Mouse (Mus musculus): Measurements from ENCODE around the gene Gpc2. TPM values are rescaled to one million over a fixed set of nuclear protein-coding genes. Genes with fewer than 3 reads are reported as not detected.

The Gpc2 gene
- polyA plus RNA-seq, 1 experiment, result not detected

- TF ChIP-seq CTCF (IDR thresholded peaks at IDR 0.05; ENCODE audit: insufficient read depth, low read depth, low read length), result no peak
- TF ChIP-seq POLR2A (IDR thresholded peaks at IDR 0.05; ENCODE audit: insufficient read depth, low read depth, low read length), result no peak
- 91% methylated on average over 3 of the region's 3 CpGs for WGBS
- Histone ChIP-seq H3K4me1 (ENCODE audit: control insufficient read depth, insufficient read depth, low read length) (no peaks in the 10 kb centered on the region), H3K4me3 (ENCODE audit: insufficient read depth, low read depth, low read length) (no peak overlapping the region), H3K27ac (ENCODE audit: insufficient read depth, low read depth, low read length) (no peak overlapping the region)
Observed at GRCm38 (mm10) chr5:138229511-138229910, 50.3 kb downstream of the Gpc2 start.

- H3K4me1 ChIP-seq (ENCODE audit: control insufficient read depth, insufficient read depth, low read length), result no peaks in the 10 kb centered on the region
- no peak overlapping the region for H3K4me3 ChIP-seq (ENCODE audit: insufficient read depth, low read depth, low read length)
- H3K27ac ChIP-seq (ENCODE audit: insufficient read depth, low read depth, low read length), result no peak overlapping the region
- WGBS, result 54% methylated on average over 3 of the region's 3 CpGs
- TF ChIP-seq CTCF (IDR thresholded peaks at IDR 0.05; ENCODE audit: insufficient read depth, low read depth, low read length), result no peak
- no peak for TF ChIP-seq POLR2A (IDR thresholded peaks at IDR 0.05; ENCODE audit: insufficient read depth, low read depth, low read length)
Observed at GRCm38 (mm10) chr5:138228026-138228425, 51.8 kb downstream of the Gpc2 start.

GRCm38 (mm10) chr5:138227367-138227766 lies 52.4 kb downstream of the Gpc2 start:
- Histone ChIP-seq H3K4me3 (ENCODE audit: insufficient read depth, low read depth, low read length) (no peak overlapping the region), H3K4me1 (ENCODE audit: control insufficient read depth, insufficient read depth, low read length) (no peaks in the 10 kb centered on the region), H3K27ac (ENCODE audit: insufficient read depth, low read depth, low read length) (no peak overlapping the region)
- WGBS, result 73% methylated on average over 2 of the region's 2 CpGs
- TF ChIP-seq CTCF (IDR thresholded peaks at IDR 0.05; ENCODE audit: insufficient read depth, low read depth, low read length) (no peak), POLR2A (IDR thresholded peaks at IDR 0.05; ENCODE audit: insufficient read depth, low read depth, low read length) (no peak)

GRCm38 (mm10) chr5:138226491-138226890 lies 53.3 kb downstream of the Gpc2 start:
- no peak overlapping the region for H3K4me3 ChIP-seq (ENCODE audit: insufficient read depth, low read depth, low read length)
- H3K27ac ChIP-seq (ENCODE audit: insufficient read depth, low read depth, low read length), result no peak overlapping the region
- TF ChIP-seq POLR2A (IDR thresholded peaks at IDR 0.05; ENCODE audit: insufficient read depth, low read depth, low read length), result no peak
- no peak for TF ChIP-seq CTCF (IDR thresholded peaks at IDR 0.05; ENCODE audit: insufficient read depth, low read depth, low read length)
- 76% methylated on average over 4 of the region's 4 CpGs for WGBS
- no peaks in the 10 kb centered on the region for H3K4me1 ChIP-seq (ENCODE audit: control insufficient read depth, insufficient read depth, low read length)

GRCm38 (mm10) chr5:138225700-138226099 lies 54.1 kb downstream of the Gpc2 start, which contains the start of gene Nxpe5:
Nxpe5 (plus strand) TSS chr5:138225898.
- Histone ChIP-seq H3K27ac (ENCODE audit: insufficient read depth, low read depth, low read length) (no peak within 1 kb of the TSS), H3K4me1 (ENCODE audit: control insufficient read depth, insufficient read depth, low read length) (no peaks in the 10 kb centered on the region), H3K4me3 (ENCODE audit: insufficient read depth, low read depth, low read length) (no peak within 1 kb of the TSS)
- 61% methylated on average over 2 of the region's 2 CpGs for WGBS
- TF ChIP-seq CTCF (IDR thresholded peaks at IDR 0.05; ENCODE audit: insufficient read depth, low read depth, low read length) (no peak), POLR2A (IDR thresholded peaks at IDR 0.05; ENCODE audit: insufficient read depth, low read depth, low read length) (no peak)

Other genes starting within 250 kb of the Gpc2 start
- gene Smok3c, start 226.8 kb downstream of the Gpc2 start, polyA plus RNA-seq (2012; ENCODE audit: insufficient read depth, insufficient read length, low replicate concordance, missing spikeins), result not detected in 2 replicates
- not detected in 2 replicates for gene Zkscan1, start 194.9 kb downstream of the Gpc2 start, polyA plus RNA-seq (2012; ENCODE audit: insufficient read depth, insufficient read length, low replicate concordance, missing spikeins)
- not detected in 2 replicates for gene Zscan21, start 163.1 kb downstream of the Gpc2 start, polyA plus RNA-seq (2012; ENCODE audit: insufficient read depth, insufficient read length, low replicate concordance, missing spikeins)
- not detected in 2 replicates for gene Zfp113, start 124.3 kb downstream of the Gpc2 start, polyA plus RNA-seq (2012; ENCODE audit: insufficient read depth, insufficient read length, low replicate concordance, missing spikeins)
- gene Cops6, start 118.9 kb downstream of the Gpc2 start, polyA plus RNA-seq (2012; ENCODE audit: insufficient read depth, insufficient read length, low replicate concordance, missing spikeins), result not detected in 2 replicates
- gene Ap4m1, start 108.0 kb downstream of the Gpc2 start, polyA plus RNA-seq (2012; ENCODE audit: insufficient read depth, insufficient read length, low replicate concordance, missing spikeins), result not detected in 2 replicates
- not detected in 2 replicates for gene Mcm7, start 107.6 kb downstream of the Gpc2 start, polyA plus RNA-seq (2012; ENCODE audit: insufficient read depth, insufficient read length, low replicate concordance, missing spikeins)
- gene Taf6, start 92.6 kb downstream of the Gpc2 start, polyA plus RNA-seq (2012; ENCODE audit: insufficient read depth, insufficient read length, low replicate concordance, missing spikeins), result not detected in 2 replicates
- gene Cnpy4, start 92.5 kb downstream of the Gpc2 start, polyA plus RNA-seq (2012; ENCODE audit: insufficient read depth, insufficient read length, low replicate concordance, missing spikeins), result 309 TPM in 1 of 2 replicates, not detected in the other
- not detected in 2 replicates for gene Mblac1, start 85.7 kb downstream of the Gpc2 start, polyA plus RNA-seq (2012; ENCODE audit: insufficient read depth, insufficient read length, low replicate concordance, missing spikeins)
- gene Nxpe5, start 54.1 kb downstream of the Gpc2 start, polyA plus RNA-seq (2012; ENCODE audit: insufficient read depth, insufficient read length, low replicate concordance, missing spikeins), result not detected in 2 replicates
- not detected in 2 replicates for gene Lamtor4, start 24.5 kb downstream of the Gpc2 start, polyA plus RNA-seq (2012; ENCODE audit: insufficient read depth, insufficient read length, low replicate concordance, missing spikeins)
- 185 TPM in 1 of 2 replicates, not detected in the other for gene BC037034, start 16.0 kb downstream of the Gpc2 start, polyA plus RNA-seq (2012; ENCODE audit: insufficient read depth, insufficient read length, low replicate concordance, missing spikeins)
- gene Gal3st4, start 7.2 kb downstream of the Gpc2 start, polyA plus RNA-seq (2012; ENCODE audit: insufficient read depth, insufficient read length, low replicate concordance, missing spikeins), result not detected in 2 replicates
- gene Gm43720, start within 50 bp of the Gpc2 start, polyA plus RNA-seq (2012; ENCODE audit: insufficient read depth, insufficient read length, low replicate concordance, missing spikeins), result not detected in 2 replicates
- not detected in 2 replicates for gene Stag3, start 235 bp upstream of the Gpc2 start, polyA plus RNA-seq (2012; ENCODE audit: insufficient read depth, insufficient read length, low replicate concordance, missing spikeins)
- not detected in 2 replicates for gene Pvrig, start 62.0 kb upstream of the Gpc2 start, polyA plus RNA-seq (2012; ENCODE audit: insufficient read depth, insufficient read length, low replicate concordance, missing spikeins)
- not detected in 2 replicates for gene Zfp157, start 161.5 kb upstream of the Gpc2 start, polyA plus RNA-seq (2012; ENCODE audit: insufficient read depth, insufficient read length, low replicate concordance, missing spikeins)

Measured in olfactory bulb, adult 2 months (tissue).